Mouse (Mus musculus): ENCODE data around the gene Strbp. TPM values are rescaled to one million over a fixed set of nuclear protein-coding genes. Genes with fewer than 3 reads are reported as not detected.

The Strbp gene
- 52.6 and 60.0 TPM in 2 replicates for polyA plus RNA-seq (2012; rRNA removed)

GRCm38 (mm10) chr2:37703230-37703954 lies at the start of gene Strbp:
TSS of gene Strbp (minus strand) at chr2:37703859.

GRCm38 (mm10) chr2:37516030-37516710 lies 187.5 kb downstream of the Strbp start, which contains the start of gene Gpr21:
TSS of gene Gpr21 (plus strand) at chr2:37516332.

GRCm38 (mm10) chr2:37442611-37443591 lies 260.8 kb downstream of the Strbp start, which contains the start of the genes Zbtb26, Zbtb6 and Rabgap1:
TSS of gene Zbtb26 (minus strand) at chr2:37443135.
TSS of gene Zbtb6 (minus strand) at chr2:37443171.
TSS of gene Rabgap1 (plus strand) at chr2:37443279.

Other genes with a start within 250 kb of the Strbp start
- 0.64 and 1.1 TPM in 2 replicates for gene Gpr21, start 187.5 kb downstream of the Strbp start, polyA plus RNA-seq (2012; rRNA removed)
- 13.3 and 26.6 TPM in 2 replicates for gene Crb2, start 72.4 kb upstream of the Strbp start, polyA plus RNA-seq (2012; rRNA removed)

Measured in central nervous system, embryonic 11.5 days (tissue).